Mouse (Mus musculus): ENCODE data around the gene Trpm3.

DNA sequence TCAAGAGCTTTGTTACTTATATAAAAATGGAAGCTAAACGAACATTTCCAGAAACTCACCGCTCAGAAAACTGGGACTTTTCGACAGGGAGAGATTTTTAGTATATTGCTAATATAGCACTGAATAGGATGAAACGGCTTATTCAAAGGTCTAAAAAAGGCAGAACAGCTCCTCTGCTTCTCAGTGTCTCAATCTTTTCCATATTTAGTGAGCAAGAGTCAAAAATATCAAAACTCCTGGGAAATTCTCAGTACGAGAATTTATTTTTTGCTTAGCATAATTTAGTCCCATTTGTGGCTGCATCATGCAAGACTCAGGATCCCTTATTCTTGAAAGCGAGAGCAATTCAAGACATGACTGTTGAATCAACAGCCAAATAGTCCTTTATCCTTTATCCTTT is 884.1 kb downstream of the Trpm3 start:
- no peak for TF ChIP-seq CTCF (IDR thresholded peaks at IDR 0.05; ENCODE audit: low read depth, low read length)
- TF ChIP-seq POLR2AphosphoS5 (IDR thresholded peaks at IDR 0.05; ENCODE audit: insufficient replicate concordance, low read depth, low read length), result no peak
- TF ChIP-seq GATA1 (IDR thresholded peaks at IDR 0.05; ENCODE audit: borderline replicate concordance, low read length), result no peak
- TF ChIP-seq TAL1 (conservative IDR thresholded peaks at IDR 0.05; ENCODE audit: low read depth, low read length), result no peak
- no peak for TF ChIP-seq GATA2 (IDR thresholded peaks at IDR 0.05; ENCODE audit: borderline replicate concordance, low read depth, low read length)
